Mouse (Mus musculus) limb, embryonic 15.5 days (tissue): ENCODE measurements around the gene Slc26a5. TPM values are rescaled to one million over a fixed set of nuclear protein-coding genes. Genes with fewer than 3 reads are reported as not detected.

Source experiments
- ATAC-seq: fragments of 200-750 bp; cut with Nextera tagmentation; 2 replicates; pipeline ENCODE4 v1.8.0; 2017; ENCODE audit warnings: low read depth, moderate TSS enrichment; ENCODE audit not compliant: insufficient number of reproducible peaks, low FRiP score, low TSS enrichment
- H3K27ac ChIP-seq: fragments of 300-500 bp; sonication (generic); 2 replicates; pipeline ENCODE4 v1.5.1; 2015; ENCODE audit warnings: moderate library complexity, mild to moderate bottlenecking, inconsistent platforms
- H3K27me3 ChIP-seq: fragments of 300-500 bp; sonication (generic); 2 replicates; pipeline ENCODE4 v1.6.1; 2015; ENCODE audit warnings: inconsistent platforms
- H3K36me3 ChIP-seq: fragments of 300-500 bp; sonication (generic); 2 replicates; pipeline ENCODE4 v1.6.1; 2015; ENCODE audit warnings: inconsistent platforms
- H3K4me1 ChIP-seq: fragments of 300-500 bp; sonication (generic); 2 replicates; pipeline ENCODE4 v1.6.1; 2015; ENCODE audit warnings: inconsistent platforms
- H3K4me2 ChIP-seq: fragments of 300-500 bp; sonication (generic); 2 replicates; pipeline ENCODE4 v1.6.1; 2015; ENCODE audit warnings: mild to moderate bottlenecking, inconsistent platforms
- H3K4me3 ChIP-seq: fragments of 300-500 bp; sonication (generic); 2 replicates; pipeline ENCODE4 v1.5.1; 2015; ENCODE audit warnings: mild to moderate bottlenecking, inconsistent platforms
- H3K9ac ChIP-seq: fragments of 300-500 bp; sonication (generic); 2 replicates; pipeline ENCODE4 v1.6.1; 2015; ENCODE audit warnings: inconsistent platforms
- H3K9me3 ChIP-seq: fragments of 300-500 bp; sonication (generic); 2 replicates; pipeline ENCODE4 v1.6.1; 2016; ENCODE audit warnings: inconsistent platforms
- WGBS: fragments of 180-500 bp; shearing (Covaris S2); methylation state at CpG from one replicate; pipeline ENCODE4 v1.1.7; 2015; 5-methylcytosine and 5-hydroxymethylcytosine counted together
- polyA plus RNA-seq: library from polyadenylated mRNA; unstranded; fragments of >200 nt; fragmentation: Nextera tagmentation; extraction: Ambion mirVana; gene quantifications from 2 replicates; pipeline ENCODE4 v1.2.1, GENCODE M21; 2015

Slc26a5 gene
- polyA plus RNA-seq, 1 experiment from 2014 or later: not detected

- Histone ChIP-seq H3K27ac (no peak overlapping the region), H3K36me3 (peaks cover 64% of the 10 kb centered on the region), H3K9ac (no peak overlapping the region), H3K4me2 (no peak overlapping the region), H3K9me3 (no peaks in the 10 kb centered on the region), H3K27me3 (no peaks in the 10 kb centered on the region), H3K4me3 (no peak overlapping the region), H3K4me1 (no peaks in the 10 kb centered on the region)
- no peak for ATAC-seq
- WGBS: 85% methylated on average over 4 of the region's 4 CpGs
These were observed 96.9 kb downstream of the Slc26a5 start for GRCm38 (mm10) chr5:21768506-21768905.

Other genes starting within 250 kb of the Slc26a5 start
- gene Fbxl13, start 220.0 kb downstream of the Slc26a5 start, polyA plus RNA-seq: 0.27 TPM in 1 of 2 replicates, not detected in the other
- gene Armc10, start 219.8 kb downstream of the Slc26a5 start, polyA plus RNA-seq: 27.5 and 35.7 TPM in 2 replicates
- gene Napepld, start 164.2 kb downstream of the Slc26a5 start, polyA plus RNA-seq: 1.8 and 2.0 TPM in 2 replicates
- 67.7 and 80.0 TPM in 2 replicates for gene Pmpcb, start 128.5 kb downstream of the Slc26a5 start, polyA plus RNA-seq
- 51.0 and 52.1 TPM in 2 replicates for gene Dnajc2, start 80.4 kb downstream of the Slc26a5 start, polyA plus RNA-seq
- 170 and 174 TPM in 2 replicates for gene Psmc2, start 80.3 kb downstream of the Slc26a5 start, polyA plus RNA-seq